Mouse (Mus musculus): ENCODE measurements at regions not wholly inside any gene's neighbourhood (a gene's known extent, or its start where the extent isn't known, plus 50 kb on each side); places are given as distances from the start of the nearest gene placed in this dataset.

DNA sequence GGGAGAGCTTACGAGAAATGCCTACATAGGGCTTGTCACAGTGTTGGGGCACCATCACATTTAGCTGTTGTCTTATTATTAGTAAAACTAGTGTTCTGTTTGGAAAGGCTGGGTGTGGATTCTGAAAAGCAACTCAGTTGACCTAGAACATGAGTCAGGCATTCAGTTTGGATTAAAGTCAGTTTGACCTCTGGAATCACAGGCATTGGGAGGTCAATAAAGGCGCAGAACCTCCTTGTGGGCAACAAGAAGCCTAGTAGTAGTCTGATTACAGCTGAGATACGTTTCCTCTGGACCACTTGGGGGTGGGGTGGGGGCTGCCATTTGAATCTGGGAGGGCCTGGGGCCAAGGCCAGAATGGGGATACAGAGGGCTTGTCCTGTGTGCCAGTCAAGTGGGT, 52.1 kb upstream of the Map3k1 start:
- no peaks in the 10 kb centered on the region for H3K9me3 ChIP-seq (replicated peaks)
- no peak overlapping the region for H3K27ac ChIP-seq (ENCODE audit: poor library complexity, severe bottlenecking)
- no peak overlapping the region for H3K4me2 ChIP-seq
- no peak overlapping the region for H3K4me3 ChIP-seq
- WGBS, result 79% methylated on average over 3 of the region's 3 CpGs
- H3K9ac ChIP-seq, result no peak overlapping the region
- no peaks in the 10 kb centered on the region for H3K36me3 ChIP-seq
- no peak for ATAC-seq (ENCODE audit: insufficient number of reproducible peaks, low FRiP score)
- H3K27me3 ChIP-seq (replicated peaks), result no peaks in the 10 kb centered on the region
- H3K4me1 ChIP-seq (replicated peaks), result no peaks in the 10 kb centered on the region

- Histone ChIP-seq H3K4me3 (no peak overlapping the region), H3K27me3 (replicated peaks) (no peaks in the 10 kb centered on the region), H3K9me3 (replicated peaks) (no peaks in the 10 kb centered on the region), H3K4me1 (replicated peaks) (no peaks in the 10 kb centered on the region; the same call in 1 of the 2 replicates), H3K9ac (no peak overlapping the region), H3K36me3 (no peaks in the 10 kb centered on the region), H3K27ac (ENCODE audit: poor library complexity, severe bottlenecking) (no peak overlapping the region), H3K4me2 (no peak overlapping the region)
- no peak for ATAC-seq (ENCODE audit: insufficient number of reproducible peaks, low FRiP score)
- WGBS, result 71% methylated on average over 8 of the region's 8 CpGs
Observed at GRCm38 (mm10) chr13:111862316-111862715, 53.5 kb upstream of the Map3k1 start.

- H3K4me2 ChIP-seq, result no peak overlapping the region
- WGBS, result 89% methylated on average over 7 of the region's 7 CpGs
- no peak overlapping the region for H3K9ac ChIP-seq
- H3K27ac ChIP-seq (ENCODE audit: poor library complexity, severe bottlenecking), result no peak overlapping the region
- H3K4me1 ChIP-seq (replicated peaks), result peaks cover 21% of the 10 kb centered on the region
- H3K36me3 ChIP-seq, result no peaks in the 10 kb centered on the region
- H3K9me3 ChIP-seq (replicated peaks), result no peaks in the 10 kb centered on the region
- H3K4me3 ChIP-seq, result no peak overlapping the region
- no peak for ATAC-seq (ENCODE audit: insufficient number of reproducible peaks, low FRiP score)
- H3K27me3 ChIP-seq (replicated peaks), result no peaks in the 10 kb centered on the region
Observed at GRCm38 (mm10) chr13:111865956-111866355, 57.2 kb upstream of the Map3k1 start.

GRCm38 (mm10) chr13:111867261-111867660, 58.5 kb upstream of the Map3k1 start:
- no peak overlapping the region for H3K4me2 ChIP-seq
- H3K36me3 ChIP-seq, result no peaks in the 10 kb centered on the region
- ATAC-seq (ENCODE audit: insufficient number of reproducible peaks, low FRiP score), result no peak
- WGBS, result 73% methylated on average over 2 of the region's 2 CpGs
- peak overlapping the region; percentile 92; the same call in 1 of the 2 replicates for H3K27ac ChIP-seq (ENCODE audit: poor library complexity, severe bottlenecking)
- no peak overlapping the region for H3K9ac ChIP-seq
- no peaks in the 10 kb centered on the region for H3K9me3 ChIP-seq (replicated peaks)
- no peaks in the 10 kb centered on the region for H3K27me3 ChIP-seq (replicated peaks)
- H3K4me1 ChIP-seq (replicated peaks), result peaks cover 21% of the 10 kb centered on the region
- no peak overlapping the region for H3K4me3 ChIP-seq

DNA sequence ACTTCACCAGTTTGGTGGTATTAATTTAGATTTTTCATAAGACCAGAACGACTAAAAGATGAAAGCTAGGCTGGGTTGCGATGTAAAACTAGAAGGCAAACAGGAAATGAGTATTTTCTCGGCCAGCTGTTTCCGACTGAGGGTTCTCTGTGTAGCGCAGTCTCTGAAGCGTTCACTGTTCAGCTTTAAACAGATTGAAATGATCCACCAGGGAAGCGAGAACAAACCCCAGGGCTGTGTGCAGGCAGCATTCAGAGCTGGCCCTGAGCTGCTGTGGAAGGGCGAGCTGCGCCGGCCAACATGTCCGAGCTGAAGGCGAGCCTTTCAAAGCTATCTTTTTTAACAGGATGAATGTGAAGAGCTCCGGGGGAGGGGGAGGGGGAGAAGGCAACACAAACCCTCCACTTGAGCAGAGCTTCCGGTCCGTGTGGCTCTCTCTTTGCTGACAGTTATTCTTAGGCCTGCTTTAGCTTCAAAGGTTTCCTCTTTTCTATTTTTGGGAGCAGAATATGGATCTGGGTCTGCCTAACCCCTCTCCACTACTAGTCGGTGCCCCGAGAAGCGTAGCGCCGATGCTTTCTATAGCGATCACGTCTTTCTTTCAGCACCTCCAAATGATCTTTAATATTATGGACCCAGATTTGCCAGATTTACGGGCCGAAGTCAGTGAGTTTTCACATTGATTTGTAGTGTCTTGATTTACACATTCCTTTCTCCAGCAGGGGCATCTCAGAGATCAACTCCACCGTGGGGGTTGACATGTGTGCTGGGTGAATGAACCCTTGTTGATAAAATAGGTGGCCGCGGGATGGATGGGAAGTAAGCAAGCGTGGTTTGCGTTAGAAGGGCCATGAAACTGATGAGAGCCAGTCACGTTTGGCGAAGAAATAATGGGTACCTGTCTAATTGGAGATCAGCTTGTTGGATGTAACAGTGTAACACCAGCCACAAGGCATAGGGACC, 59.3 kb upstream of the Map3k1 start:
- Histone ChIP-seq H3K9me3 (replicated peaks) (0 out of 2 replicates have a peak, but pooled peaks cover 1% of the 10 kb centered on the region), H3K36me3 (no peaks in the 10 kb centered on the region), H3K27ac (ENCODE audit: poor library complexity, severe bottlenecking) (peak overlapping the region; percentile 92), H3K4me3 (peak overlapping the region; percentile 32), H3K4me1 (replicated peaks) (peaks cover 21% of the 10 kb centered on the region), H3K27me3 (replicated peaks) (no peaks in the 10 kb centered on the region), H3K4me2 (peak overlapping the region; percentile 65), H3K9ac (peak overlapping the region; percentile 53)
- ATAC-seq (ENCODE audit: insufficient number of reproducible peaks, low FRiP score), result peak; percentile 76
- 14% methylated on average over 31 of the region's 31 CpGs for WGBS

DNA sequence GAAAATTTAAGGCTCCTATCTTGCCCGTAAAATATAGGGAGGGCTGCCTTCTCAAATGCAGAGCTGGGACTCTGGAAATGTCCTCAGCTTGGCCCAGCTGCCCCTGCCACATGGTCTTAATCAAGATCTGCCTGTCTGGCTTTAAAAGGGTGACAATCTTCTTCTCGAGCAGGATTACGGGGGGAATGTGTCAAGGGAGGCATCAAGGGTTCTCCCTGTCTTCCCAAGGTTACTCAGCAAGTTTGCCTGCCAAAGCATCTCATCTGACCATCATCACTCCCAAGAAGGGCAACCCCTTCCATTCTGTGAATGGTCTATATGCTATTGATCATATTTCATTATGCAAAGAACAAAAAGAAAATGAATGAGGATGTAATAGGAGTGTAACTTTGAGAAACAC, 60.2 kb upstream of the Map3k1 start:
- Histone ChIP-seq H3K36me3 (no peaks in the 10 kb centered on the region), H3K27me3 (replicated peaks) (no peaks in the 10 kb centered on the region), H3K9me3 (replicated peaks) (0 out of 2 replicates have a peak, but pooled peaks cover 6% of the 10 kb centered on the region), H3K4me2 (0 out of 2 replicates have a peak overlapping the region, but pooled peaks have one; percentile 65), H3K9ac (no peak overlapping the region), H3K4me1 (replicated peaks) (peaks cover 21% of the 10 kb centered on the region), H3K4me3 (no peak overlapping the region), H3K27ac (ENCODE audit: poor library complexity, severe bottlenecking) (no peak overlapping the region)
- 33% methylated on average over 3 of the region's 3 CpGs for WGBS
- ATAC-seq (ENCODE audit: insufficient number of reproducible peaks, low FRiP score), result no peak

DNA sequence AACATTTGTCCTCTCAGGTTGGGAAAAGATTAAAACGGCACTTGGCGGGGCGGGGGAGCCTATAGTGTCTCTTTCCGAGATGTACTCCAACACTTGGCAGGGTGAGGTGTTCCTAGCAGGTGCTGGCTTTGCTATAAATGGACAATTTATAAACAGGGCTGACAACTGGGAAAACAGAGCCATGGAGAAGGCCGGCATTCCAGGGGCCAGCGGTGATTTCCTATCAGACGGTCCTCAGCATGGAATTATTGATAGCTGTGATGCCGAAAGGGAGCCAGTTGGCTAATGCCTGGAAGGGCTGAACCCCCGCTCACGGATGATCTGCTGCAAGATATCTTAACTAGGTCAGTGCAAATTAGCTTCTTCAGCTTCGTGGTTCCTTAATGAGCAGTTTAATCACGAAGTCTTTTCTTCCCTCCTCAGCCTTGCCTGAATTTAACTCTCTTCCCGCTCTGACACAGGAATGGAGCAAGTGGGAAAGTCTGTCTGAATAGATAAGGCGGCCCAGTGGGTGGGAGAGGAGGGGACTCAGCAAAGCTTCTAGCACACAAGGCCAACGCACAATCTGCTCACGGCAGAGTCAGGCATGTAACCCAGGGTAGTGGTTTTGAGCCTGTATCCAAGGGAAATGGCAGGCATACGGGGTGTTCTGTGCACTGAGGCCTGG, 61.1 kb upstream of the Map3k1 start:
- Histone ChIP-seq H3K4me1 (replicated peaks) (peaks cover 21% of the 10 kb centered on the region), H3K4me3 (no peak overlapping the region), H3K27me3 (replicated peaks) (no peaks in the 10 kb centered on the region), H3K36me3 (no peaks in the 10 kb centered on the region), H3K9me3 (replicated peaks) (0 out of 2 replicates have a peak, but pooled peaks cover 6% of the 10 kb centered on the region), H3K9ac (0 out of 2 replicates have a peak overlapping the region, but pooled peaks have one; percentile 5), H3K4me2 (peak overlapping the region; percentile 43), H3K27ac (ENCODE audit: poor library complexity, severe bottlenecking) (no peak overlapping the region)
- 0 out of 2 replicates have a peak, but pooled peaks have one; percentile 35 for ATAC-seq (ENCODE audit: insufficient number of reproducible peaks, low FRiP score)
- 12% methylated on average over 17 of the region's 17 CpGs for WGBS

- 0 out of 2 replicates have a peak, but pooled peaks cover 6% of the 10 kb centered on the region for H3K9me3 ChIP-seq (replicated peaks)
- H3K4me3 ChIP-seq, result no peak overlapping the region
- H3K9ac ChIP-seq, result 0 out of 2 replicates have a peak overlapping the region, but pooled peaks have one; percentile 5
- peaks cover 21% of the 10 kb centered on the region for H3K4me1 ChIP-seq (replicated peaks)
- ATAC-seq (ENCODE audit: insufficient number of reproducible peaks, low FRiP score), result no peak
- no peaks in the 10 kb centered on the region for H3K27me3 ChIP-seq (replicated peaks)
- H3K4me2 ChIP-seq, result no peak overlapping the region
- H3K27ac ChIP-seq (ENCODE audit: poor library complexity, severe bottlenecking), result no peak overlapping the region
- WGBS, result 81% methylated on average over 4 of the region's 4 CpGs
- no peaks in the 10 kb centered on the region for H3K36me3 ChIP-seq
Observed at GRCm38 (mm10) chr13:111870505-111870904, 61.7 kb upstream of the Map3k1 start.

- no peak for ATAC-seq (ENCODE audit: insufficient number of reproducible peaks, low FRiP score)
- Histone ChIP-seq H3K4me3 (no peak overlapping the region), H3K9me3 (replicated peaks) (0 out of 2 replicates have a peak, but pooled peaks cover 6% of the 10 kb centered on the region), H3K4me2 (no peak overlapping the region), H3K36me3 (no peaks in the 10 kb centered on the region), H3K27ac (ENCODE audit: poor library complexity, severe bottlenecking) (no peak overlapping the region), H3K27me3 (replicated peaks) (no peaks in the 10 kb centered on the region), H3K4me1 (replicated peaks) (peaks cover 21% of the 10 kb centered on the region), H3K9ac (no peak overlapping the region)
- 88% methylated on average over 25 of the region's 25 CpGs for WGBS
Observed at GRCm38 (mm10) chr13:111871672-111872410, 63.0 kb upstream of the Map3k1 start.

DNA sequence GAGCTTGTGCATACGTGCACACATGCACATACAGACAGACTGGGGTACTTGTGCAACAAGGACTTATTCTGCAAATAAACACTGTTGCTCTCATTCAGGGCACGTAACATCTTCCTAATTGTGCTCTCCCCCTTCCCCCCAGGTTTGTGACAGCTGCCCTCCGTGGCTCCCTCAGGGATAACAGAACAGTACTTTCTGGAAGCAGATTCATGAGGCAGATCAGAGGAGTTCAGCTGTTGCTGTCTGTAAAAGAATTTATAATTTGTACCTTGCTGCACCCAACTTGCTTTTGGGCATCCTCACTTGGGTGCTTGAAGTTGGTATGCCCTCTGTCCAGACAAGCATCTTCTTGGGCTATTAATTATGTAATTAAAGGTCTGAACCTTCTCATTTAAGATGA, 65.5 kb upstream of the Map3k1 start:
- H3K36me3 ChIP-seq, result no peaks in the 10 kb centered on the region
- H3K4me2 ChIP-seq, result no peak overlapping the region
- no peak overlapping the region for H3K27ac ChIP-seq (ENCODE audit: poor library complexity, severe bottlenecking)
- H3K9ac ChIP-seq, result no peak overlapping the region
- H3K4me3 ChIP-seq, result no peak overlapping the region
- no peak for ATAC-seq (ENCODE audit: insufficient number of reproducible peaks, low FRiP score)
- H3K9me3 ChIP-seq (replicated peaks), result 0 out of 2 replicates have a peak, but pooled peaks cover 6% of the 10 kb centered on the region
- no peaks in the 10 kb centered on the region for H3K27me3 ChIP-seq (replicated peaks)
- peaks cover 11% of the 10 kb centered on the region for H3K4me1 ChIP-seq (replicated peaks)
- WGBS, result 76% methylated on average over 3 of the region's 3 CpGs
